Mouse (Mus musculus): ENCODE results near the gene H2-M10.1. TPM values are rescaled to one million over a fixed set of nuclear protein-coding genes. Genes with fewer than 3 reads are reported as not detected.

H2-M10.1 gene
- polyA plus RNA-seq, 1 experiment from 2014 or later, result not detected

GRCm38 (mm10) chr17:36281521-36282245 lies 44.3 kb downstream of the H2-M10.1 start:
- no peak overlapping the region for H3K4me2 ChIP-seq (replicated peaks; ENCODE audit: low read depth)
- no peak for TF ChIP-seq CTCF (IDR thresholded peaks at IDR 0.05; ENCODE audit: low read depth)
- TF ChIP-seq EP300 (optimal IDR thresholded peaks at IDR 0.05), result no peak

GRCm38 (mm10) chr17:36274776-36275175 lies 51.2 kb downstream of the H2-M10.1 start:
- no peak for TF ChIP-seq EP300 (optimal IDR thresholded peaks at IDR 0.05)
- TF ChIP-seq CTCF (IDR thresholded peaks at IDR 0.05; ENCODE audit: low read depth), result no peak
- ATAC-seq (ENCODE audit: low FRiP score, low TSS enrichment), result no peak
- WGBS, result 92% methylated on average over 4 of the region's 4 CpGs

More at GRCm38 (mm10) chr17:36281521-36282245, 44.3 kb downstream of the H2-M10.1 start:
- Histone ChIP-seq H3K4me3 (ENCODE audit: low read depth, low read length) (no peak overlapping the region), H3K4me1 (replicated peaks; ENCODE audit: control insufficient read depth, insufficient read depth) (no peaks in the 10 kb centered on the region), H3K9ac (ENCODE audit: low read length) (no peak overlapping the region), H3K27me3 (ENCODE audit: control insufficient read depth, insufficient read depth, low read length) (no peaks in the 10 kb centered on the region), H3K9me3 (ENCODE audit: control insufficient read depth, low read length) (no peaks in the 10 kb centered on the region), H3K36me3 (ENCODE audit: control insufficient read depth, insufficient read depth, low read length) (0 out of 2 replicates have a peak, but pooled peaks cover 3% of the 10 kb centered on the region), H3K27ac (replicated peaks) (no peak overlapping the region)
- 90% methylated on average over 4 of the region's 4 CpGs for WGBS
- ATAC-seq (ENCODE audit: low FRiP score, low TSS enrichment) (no peak), DNase-seq (ENCODE audit: low spot score) (no peak)

GRCm38 (mm10) chr17:36273796-36274195 lies 52.2 kb downstream of the H2-M10.1 start:
- 88% methylated on average over 4 of the region's 4 CpGs for WGBS
- H3K9ac ChIP-seq (ENCODE audit: low read length), result no peak overlapping the region
- no peaks in the 10 kb centered on the region; the same call in 1 of the 2 replicates for H3K4me1 ChIP-seq (replicated peaks; ENCODE audit: control insufficient read depth, insufficient read depth)
- DNase-seq (ENCODE audit: low spot score) (no peak), ATAC-seq (ENCODE audit: low FRiP score, low TSS enrichment) (no peak)
- no peak for TF ChIP-seq CTCF (IDR thresholded peaks at IDR 0.05; ENCODE audit: low read depth)
- TF ChIP-seq EP300 (optimal IDR thresholded peaks at IDR 0.05), result no peak
- H3K27ac ChIP-seq (replicated peaks), result no peak overlapping the region
- no peaks in the 10 kb centered on the region for H3K9me3 ChIP-seq (ENCODE audit: control insufficient read depth, low read length)
- no peaks in the 10 kb centered on the region for H3K36me3 ChIP-seq (ENCODE audit: control insufficient read depth, insufficient read depth, low read length)
- no peaks in the 10 kb centered on the region for H3K27me3 ChIP-seq (ENCODE audit: control insufficient read depth, insufficient read depth, low read length)
- H3K4me3 ChIP-seq (ENCODE audit: low read depth, low read length), result no peak overlapping the region
- no peak overlapping the region for H3K4me2 ChIP-seq (replicated peaks; ENCODE audit: low read depth)

More at GRCm38 (mm10) chr17:36274776-36275175, 51.2 kb downstream of the H2-M10.1 start:
- no peaks in the 10 kb centered on the region; the same call in 1 of the 2 replicates for H3K4me1 ChIP-seq (replicated peaks; ENCODE audit: control insufficient read depth, insufficient read depth)
- no peak overlapping the region for H3K9ac ChIP-seq (ENCODE audit: low read length)
- no peak overlapping the region for H3K4me2 ChIP-seq (replicated peaks; ENCODE audit: low read depth)
- no peak for DNase-seq (ENCODE audit: low spot score)
- no peaks in the 10 kb centered on the region for H3K36me3 ChIP-seq (ENCODE audit: control insufficient read depth, insufficient read depth, low read length)
- no peak overlapping the region for H3K4me3 ChIP-seq (ENCODE audit: low read depth, low read length)
- H3K27ac ChIP-seq (replicated peaks), result no peak overlapping the region
- H3K27me3 ChIP-seq (ENCODE audit: control insufficient read depth, insufficient read depth, low read length), result no peaks in the 10 kb centered on the region
- no peaks in the 10 kb centered on the region for H3K9me3 ChIP-seq (ENCODE audit: control insufficient read depth, low read length)

Other genes starting within 250 kb of the H2-M10.1 start
- not detected in 2 replicates for gene Gm19684, start 204.5 kb downstream of the H2-M10.1 start, polyA plus RNA-seq (2015; fragmentation: Nextera tagmentation; extraction: Ambion mirVana)
- gene Gm7030, start 196.7 kb downstream of the H2-M10.1 start, polyA plus RNA-seq (2015; fragmentation: Nextera tagmentation; extraction: Ambion mirVana), result not detected in 2 replicates
- 0.16 and 0.22 TPM in 2 replicates for gene Gm8909, start 157.6 kb downstream of the H2-M10.1 start, polyA plus RNA-seq (2015; fragmentation: Nextera tagmentation; extraction: Ambion mirVana)
- 0.04 TPM in 1 of 2 replicates, not detected in the other for gene H2-T3, start 135.9 kb downstream of the H2-M10.1 start, polyA plus RNA-seq (2015; fragmentation: Nextera tagmentation; extraction: Ambion mirVana)
- 126 TPM in 2 replicates for gene Rpp21, start 68.1 kb downstream of the H2-M10.1 start, polyA plus RNA-seq (2015; fragmentation: Nextera tagmentation; extraction: Ambion mirVana)
- gene Trim39, start 53.9 kb downstream of the H2-M10.1 start, polyA plus RNA-seq (2015; fragmentation: Nextera tagmentation; extraction: Ambion mirVana), result 6.2 and 6.5 TPM in 2 replicates
- not detected in 2 replicates for gene H2-M10.2, start 39.7 kb downstream of the H2-M10.1 start, polyA plus RNA-seq (2015; fragmentation: Nextera tagmentation; extraction: Ambion mirVana)
- gene H2-M10.3, start 42.3 kb upstream of the H2-M10.1 start, polyA plus RNA-seq (2015; fragmentation: Nextera tagmentation; extraction: Ambion mirVana), result not detected in 2 replicates
- not detected in 2 replicates for gene H2-M10.4, start 136.2 kb upstream of the H2-M10.1 start, polyA plus RNA-seq (2015; fragmentation: Nextera tagmentation; extraction: Ambion mirVana)
- not detected in 2 replicates for gene H2-M11, start 220.9 kb upstream of the H2-M10.1 start, polyA plus RNA-seq (2015; fragmentation: Nextera tagmentation; extraction: Ambion mirVana)